Mouse (Mus musculus): ENCODE measurements around the gene Maats1. TPM values are rescaled to one million over a fixed set of nuclear protein-coding genes. Genes with fewer than 3 reads are reported as not detected.

Maats1 gene
- total and polyA plus RNA-seq, 3 experiments: 0.03 TPM; not detected in 2

DNA sequence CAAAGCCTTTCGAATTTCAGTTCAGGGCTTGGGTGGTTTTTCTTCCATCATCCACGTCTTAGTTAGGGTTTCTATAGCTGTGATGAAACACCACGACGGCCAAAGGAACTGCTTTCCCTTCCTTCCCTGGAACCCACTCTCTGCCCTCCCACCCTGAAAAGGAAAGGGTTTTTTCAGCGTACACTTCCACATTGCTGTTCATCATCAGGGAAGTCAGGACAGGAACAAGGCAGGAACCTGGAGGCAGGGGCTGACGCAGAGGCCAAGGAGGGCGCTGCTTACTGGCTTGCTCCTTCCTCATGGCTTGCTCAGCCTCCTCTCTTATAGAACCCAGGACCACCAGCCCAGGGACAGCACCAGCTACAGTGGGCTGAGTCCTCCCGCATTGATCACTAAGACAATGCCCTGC, 34.9 kb upstream of the Maats1 start:
- Histone ChIP-seq H3K27me3 (ENCODE audit: control insufficient read depth in 1 of 2, insufficient read depth in 2 of 2, low read length in 2 of 2) (no peaks in the 10 kb centered on the region), H3K9ac (ENCODE audit: control insufficient read depth, low read depth, low read length, poor library complexity, severe bottlenecking) (no peak overlapping the region), H3K27ac (ENCODE audit: control insufficient read depth, low read depth, low read length) (no peak overlapping the region), H3K4me1 (ENCODE audit: control insufficient read depth in 1 of 2, insufficient read depth in 2 of 2, low read length in 2 of 2) (peaks cover 14 to 38% of the 10 kb centered on the region in 2 experiments), H3K9me3 (replicated peaks; ENCODE audit: insufficient read depth, low read length) (no peaks in the 10 kb centered on the region), H3K36me3 (ENCODE audit: control insufficient read depth in 1 of 2, insufficient read depth in 2 of 2, low read length in 2 of 2) (peaks cover 3 to 31% of the 10 kb centered on the region in 2 experiments; a peak in 3 of 4 replicates), H3K79me2 (ENCODE audit: control insufficient read depth, insufficient read depth, low read length, poor library complexity) (peaks cover 25% of the 10 kb centered on the region), H3K4me3 (ENCODE audit: control insufficient read depth in 1 of 2, insufficient read depth in 1 of 2, low read depth in 2 of 2, low read length in 2 of 2) (no peak overlapping the region)
- DNase-seq (ENCODE audit: low read depth, low spot score): no peak
- TF ChIP-seq SMC3 (IDR thresholded peaks at IDR 0.05; ENCODE audit: low read depth, low read length): no peak
- TF ChIP-seq MAZ (IDR thresholded peaks at IDR 0.05; ENCODE audit: low read depth, low read length): no peak
- no peak for TF ChIP-seq POLR2AphosphoS2 (IDR thresholded peaks at IDR 0.05; ENCODE audit: low read length)
- no peak for TF ChIP-seq TCF12 (IDR thresholded peaks at IDR 0.05; ENCODE audit: low read depth, low read length)
- TF ChIP-seq GABPA (IDR thresholded peaks at IDR 0.05; ENCODE audit: low read depth, low read length): no peak
- no peak for TF ChIP-seq USF1 (IDR thresholded peaks at IDR 0.05; ENCODE audit: low read depth, low read length)
- no peak for TF ChIP-seq MYB (IDR thresholded peaks at IDR 0.05; ENCODE audit: low read depth, low read length)
- no peak for TF ChIP-seq POLR2AphosphoS5 (IDR thresholded peaks at IDR 0.05; ENCODE audit: borderline replicate concordance, low read depth, low read length)
- no peak for TF ChIP-seq GATA1 (IDR thresholded peaks at IDR 0.05; ENCODE audit: low read depth, low read length)
- TF ChIP-seq POLR2A (IDR thresholded peaks at IDR 0.05; ENCODE audit: control insufficient read depth in 1 of 2, insufficient read depth in 1 of 2, low read depth in 1 of 2, low read length in 2 of 2, poor library complexity in 1 of 2): no peak
- no peak for TF ChIP-seq MAFK (IDR thresholded peaks at IDR 0.05; ENCODE audit: borderline replicate concordance, low read depth, low read length)
- no peak for TF ChIP-seq CHD1 (IDR thresholded peaks at IDR 0.05; ENCODE audit: low read depth, low read length)

- H3K79me2 ChIP-seq (ENCODE audit: control insufficient read depth, insufficient read depth, low read length, poor library complexity): peaks cover 25% of the 10 kb centered on the region
- no peak overlapping the region for H3K9ac ChIP-seq (ENCODE audit: control insufficient read depth, low read depth, low read length, poor library complexity, severe bottlenecking)
- no peak overlapping the region for H3K27ac ChIP-seq (ENCODE audit: control insufficient read depth, low read depth, low read length)
- H3K4me3 ChIP-seq (ENCODE audit: control insufficient read depth in 1 of 2, insufficient read depth in 1 of 2, low read depth in 2 of 2, low read length in 2 of 2): no peak overlapping the region
- no peak for DNase-seq (ENCODE audit: low read depth, low spot score)
- peaks cover 3 to 32% of the 10 kb centered on the region in 2 experiments; a peak in 3 of 4 replicates for H3K36me3 ChIP-seq (ENCODE audit: control insufficient read depth in 1 of 2, insufficient read depth in 2 of 2, low read length in 2 of 2)
- H3K27me3 ChIP-seq (ENCODE audit: control insufficient read depth in 1 of 2, insufficient read depth in 2 of 2, low read length in 2 of 2): no peaks in the 10 kb centered on the region
- no peaks in the 10 kb centered on the region for H3K9me3 ChIP-seq (replicated peaks; ENCODE audit: insufficient read depth, low read length)
- TF ChIP-seq ZNF384 (IDR thresholded peaks at IDR 0.05; ENCODE audit: low read depth, low read length) (no peak), MXI1 (IDR thresholded peaks at IDR 0.05; ENCODE audit: low read depth, low read length) (no peak), TCF12 (IDR thresholded peaks at IDR 0.05; ENCODE audit: low read depth, low read length) (no peak), NRF1 (IDR thresholded peaks at IDR 0.05; ENCODE audit: insufficient read depth, low read depth, low read length, poor library complexity, severe bottlenecking) (no peak), MEF2A (IDR thresholded peaks at IDR 0.05; ENCODE audit: extremely low read depth, insufficient replicate concordance, low read depth, low read length, poor library complexity, severe bottlenecking) (no peak), RCOR1 (IDR thresholded peaks at IDR 0.05; ENCODE audit: low read depth, low read length) (no peak), NELFE (IDR thresholded peaks at IDR 0.05; ENCODE audit: low read depth, low read length) (no peak), GABPA (IDR thresholded peaks at IDR 0.05; ENCODE audit: low read depth, low read length) (no peak), MAFK (IDR thresholded peaks at IDR 0.05; ENCODE audit: borderline replicate concordance, low read depth, low read length) (no peak), USF2 (IDR thresholded peaks at IDR 0.05; ENCODE audit: borderline replicate concordance in 1 of 2, insufficient read depth in 1 of 2, low read depth in 1 of 2, low read length in 2 of 2) (no peak), ETS1 (IDR thresholded peaks at IDR 0.05; ENCODE audit: low read depth, low read length) (no peak), TBP (IDR thresholded peaks at IDR 0.05; ENCODE audit: low read depth, low read length) (no peak), CHD2 (IDR thresholded peaks at IDR 0.05; ENCODE audit: low read length) (no peak), MAZ (IDR thresholded peaks at IDR 0.05; ENCODE audit: low read depth, low read length) (no peak), RAD21 (IDR thresholded peaks at IDR 0.05; ENCODE audit: low read depth, low read length) (no peak), JUND (IDR thresholded peaks at IDR 0.05; ENCODE audit: low read depth, low read length) (no peak), GATA1 (IDR thresholded peaks at IDR 0.05; ENCODE audit: low read depth, low read length) (no peak), BHLHE40 (IDR thresholded peaks at IDR 0.05; ENCODE audit: borderline replicate concordance, low read depth, low read length) (no peak), ELF1 (IDR thresholded peaks at IDR 0.05; ENCODE audit: low read depth, low read length) (no peak), ZMIZ1 (IDR thresholded peaks at IDR 0.05; ENCODE audit: low read depth, low read length) (no peak)
- peaks cover 14 to 39% of the 10 kb centered on the region in 2 experiments for H3K4me1 ChIP-seq (ENCODE audit: control insufficient read depth in 1 of 2, insufficient read depth in 2 of 2, low read length in 2 of 2)
Measured at GRCm38 (mm10) chr16:38376163-38376840, 34.4 kb upstream of the Maats1 start.

All from MEL (cell line).